Mouse (Mus musculus) heart, adult 18-20 months (tissue): ENCODE data around the gene Aunip. TPM values are rescaled to one million over a fixed set of nuclear protein-coding genes. Genes with fewer than 3 reads are reported as not detected.

Source experiments
- DNase-seq, 2 experiments: peaks; one replicate each; pipeline ENCODE4 v3.0.0; 2021 to 2022; ENCODE audit warnings: mixed read lengths in 1 of 2
- long read RNA-seq, 2 experiments: library from polyadenylated mRNA; stranded (forward); transcript quantifications; one replicate each; pipeline ENCODE4 v2.0.0; 2021
- total RNA-seq, 2 experiments: library from RNA; stranded (reverse); gene quantifications; 2 replicates each; pipeline ENCODE4 v1.2.3; 2021

Gene Aunip
- total RNA-seq, result under 1 TPM in 1 of 2 experiments, not detected in 1; 0.36 TPM
- long read RNA-seq, experiment 1, partial matches to known transcripts, result 0 of 1 reads
- long read RNA-seq, experiment 1, other reads (novel, unspliced or antisense), result 1 of 1 reads
- long read RNA-seq, experiment 2, partial matches to known transcripts, result 0 of 1 reads
- long read RNA-seq, experiment 2, other reads (novel, unspliced or antisense), result 1 of 1 reads

DNA sequence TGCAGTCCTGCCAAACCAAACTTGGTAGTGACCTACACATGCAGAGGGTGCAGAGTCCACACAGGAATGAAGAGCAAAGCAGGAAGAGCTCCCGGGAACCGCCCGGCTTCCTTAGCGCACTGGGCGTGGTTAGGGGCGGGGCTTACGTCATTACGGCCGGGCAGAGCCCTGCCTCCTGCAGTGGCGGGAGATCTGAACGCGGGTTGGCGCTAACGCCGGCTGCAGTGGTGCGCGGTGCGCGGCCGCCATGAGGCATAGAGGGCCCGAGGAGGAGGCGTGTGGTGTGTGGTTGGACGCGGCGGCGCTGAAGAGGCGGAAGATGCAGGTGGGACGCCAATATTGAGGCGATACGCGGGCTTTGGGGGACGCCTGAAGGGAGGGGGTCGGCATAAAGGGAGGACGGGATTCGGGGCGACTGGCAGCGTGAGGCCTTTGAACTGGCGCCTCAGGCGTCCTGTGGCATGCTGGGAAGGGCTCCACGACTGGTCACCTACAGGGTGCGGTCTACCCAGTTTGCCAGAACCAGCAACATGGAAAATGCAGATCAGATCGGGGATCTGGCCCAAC, at the start of gene Aunip:
Aunip (plus strand) TSS at position 155 of the 567 bp plus-strand sequence.
- DNase-seq, result peak; percentile 92

DNA sequence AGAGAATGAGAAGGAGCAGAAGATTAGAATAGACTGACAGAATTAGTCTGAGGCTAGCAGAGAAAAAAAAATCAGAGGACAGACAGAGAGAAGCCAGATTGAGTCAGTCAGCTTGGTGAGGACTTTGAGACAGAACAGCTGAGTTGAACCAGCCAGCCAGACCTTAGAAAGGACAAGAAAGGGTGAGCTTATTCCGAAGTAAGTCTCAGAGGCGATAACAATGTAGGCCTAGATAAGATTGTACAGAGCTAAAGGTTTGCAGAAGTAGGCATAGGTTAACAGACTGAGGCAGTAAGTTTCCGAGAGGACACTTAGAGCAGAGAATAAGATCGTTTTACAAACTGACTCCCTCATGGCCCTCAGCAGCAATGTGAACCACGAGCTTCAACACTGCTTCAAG, 49.5 kb upstream of the Aunip start:
- DNase-seq, result no peak

DNA sequence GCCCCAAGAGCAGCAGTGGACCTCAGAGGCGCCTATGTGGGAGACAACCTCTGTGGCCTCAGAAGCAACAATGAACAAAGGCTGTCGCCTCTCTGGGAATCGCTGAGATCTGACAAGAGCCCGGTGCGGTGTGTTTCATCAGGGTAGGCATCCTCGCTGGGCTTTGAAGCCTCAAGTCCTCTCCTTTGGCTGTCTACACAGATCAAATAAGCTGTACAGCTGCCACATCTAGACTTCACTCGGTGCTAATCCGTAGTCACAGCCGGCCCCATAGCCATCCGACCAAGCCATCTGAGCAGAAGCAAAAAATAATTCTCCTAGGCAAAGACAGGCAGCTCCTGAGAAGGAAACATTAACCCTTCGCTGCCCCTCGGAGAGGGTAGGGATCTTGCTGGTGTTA, 45.0 kb upstream of the Aunip start:
- DNase-seq, result no peak

DNA sequence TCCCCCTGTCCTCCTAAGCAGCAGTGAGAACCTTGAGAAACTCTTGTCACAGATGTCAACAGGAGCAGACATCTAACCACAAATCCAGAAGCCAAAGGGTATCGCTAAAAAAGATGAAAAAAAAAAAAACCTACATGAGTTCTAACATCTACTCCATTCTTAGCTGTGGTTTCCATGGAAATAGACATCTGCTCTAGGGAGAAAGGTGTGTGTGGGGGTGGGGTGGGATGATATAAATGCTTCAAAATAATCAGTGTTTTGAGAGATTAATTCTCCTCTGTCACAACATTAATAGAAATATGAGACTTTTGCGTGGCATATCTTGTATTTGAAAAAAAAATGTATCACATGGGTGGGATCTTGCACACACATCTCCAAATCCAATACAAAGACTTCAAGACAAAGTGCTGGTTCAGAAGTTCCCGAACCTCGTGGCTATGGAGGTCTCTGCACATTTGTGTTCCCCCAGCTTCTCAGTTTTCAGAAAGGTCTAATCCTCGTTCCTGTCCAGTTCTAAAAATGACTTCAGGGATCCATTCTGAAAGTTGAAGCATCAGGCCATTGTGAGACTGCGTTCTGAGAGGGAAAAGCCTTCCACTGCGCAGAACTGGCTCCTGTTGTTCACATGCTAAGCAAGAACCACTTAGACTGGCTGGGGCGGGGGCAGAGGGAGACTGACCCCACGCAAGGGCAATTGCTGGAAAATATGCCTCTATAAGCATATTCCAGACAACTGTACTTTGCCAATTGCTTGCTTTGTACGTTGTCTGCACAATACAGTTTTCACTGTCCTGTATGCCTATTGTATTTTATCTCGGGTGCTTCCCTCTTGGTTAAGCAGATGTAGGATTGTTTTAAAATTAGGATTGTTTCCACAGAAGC, 44.2 kb upstream of the Aunip start:
- DNase-seq, result no peak

- peak; percentile 44 to 57 for DNase-seq
Observed at GRCm38 (mm10) chr4:134467435-134468214, 43.2 kb upstream of the Aunip start.

DNA sequence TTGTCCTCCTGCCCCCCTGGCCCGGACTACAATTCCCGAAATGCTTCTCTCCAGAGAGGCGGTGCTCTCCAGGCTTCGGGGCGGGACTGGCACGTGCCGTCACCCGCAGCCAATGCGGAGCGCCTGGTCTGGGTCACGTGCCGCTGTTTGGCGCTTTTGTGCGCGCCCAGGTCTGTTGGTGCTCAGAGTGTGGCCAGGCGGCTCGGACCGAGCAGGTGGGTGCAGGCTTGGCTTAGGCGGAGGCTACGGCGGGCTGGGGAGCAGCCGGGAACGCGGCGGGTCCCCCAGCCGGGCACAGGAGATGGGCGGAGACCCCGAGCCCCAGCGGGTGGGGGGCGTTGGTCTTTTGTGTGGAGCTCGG, 42.6 kb upstream of the Aunip start, which contains the start of gene Stmn1:
Stmn1 (plus strand) TSS at position 106 of the 361 bp plus-strand sequence.
- DNase-seq, result peak; percentile 94 to 96

- DNase-seq, result peak; percentile 94 to 95
Observed at GRCm38 (mm10) chr4:134468578-134469266, 42.1 kb upstream of the Aunip start.

GRCm38 (mm10) chr4:134469341-134469796, 41.4 kb upstream of the Aunip start:
- no peak for DNase-seq

DNA sequence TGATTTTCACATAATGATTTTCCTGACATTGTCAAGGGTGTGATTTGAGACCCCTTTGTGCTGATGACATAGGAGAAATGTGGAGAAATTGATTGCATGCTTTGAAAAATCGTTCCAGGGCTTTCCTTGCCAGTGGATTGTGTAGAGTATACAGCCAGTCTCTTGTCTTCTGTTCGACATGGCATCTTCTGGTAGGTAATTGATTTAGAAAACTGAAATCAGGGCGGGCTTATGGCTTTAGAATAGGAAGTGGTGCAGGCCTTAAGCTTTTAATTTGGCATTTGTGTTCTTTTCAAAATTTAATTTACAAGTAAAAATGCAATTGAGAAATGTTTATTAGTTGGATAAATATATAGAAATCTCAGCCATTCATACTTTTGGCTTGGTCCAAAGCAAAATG, 40.8 kb upstream of the Aunip start:
- DNase-seq, result no peak

DNA sequence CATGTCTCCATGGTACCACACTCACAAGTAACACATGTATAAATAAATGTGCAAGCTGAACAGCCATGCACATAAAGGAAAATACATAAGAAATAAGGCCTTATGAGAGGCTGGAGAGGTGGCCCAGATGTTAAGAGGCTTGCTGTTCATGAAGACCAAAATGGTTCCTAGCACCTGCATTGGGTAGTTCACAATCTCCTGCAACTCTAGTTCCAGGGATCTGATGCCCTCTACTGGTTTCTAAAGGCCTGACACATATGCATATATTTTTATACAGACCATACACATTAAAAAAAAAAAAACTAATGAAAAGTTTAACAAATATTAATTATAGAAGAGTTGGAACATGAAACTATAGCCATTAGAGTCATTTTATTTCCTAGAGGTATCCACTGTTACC, 39.3 kb upstream of the Aunip start:
- DNase-seq, result no peak

- no peak for DNase-seq
Observed at GRCm38 (mm10) chr4:134473764-134474163, 37.0 kb upstream of the Aunip start.

DNA sequence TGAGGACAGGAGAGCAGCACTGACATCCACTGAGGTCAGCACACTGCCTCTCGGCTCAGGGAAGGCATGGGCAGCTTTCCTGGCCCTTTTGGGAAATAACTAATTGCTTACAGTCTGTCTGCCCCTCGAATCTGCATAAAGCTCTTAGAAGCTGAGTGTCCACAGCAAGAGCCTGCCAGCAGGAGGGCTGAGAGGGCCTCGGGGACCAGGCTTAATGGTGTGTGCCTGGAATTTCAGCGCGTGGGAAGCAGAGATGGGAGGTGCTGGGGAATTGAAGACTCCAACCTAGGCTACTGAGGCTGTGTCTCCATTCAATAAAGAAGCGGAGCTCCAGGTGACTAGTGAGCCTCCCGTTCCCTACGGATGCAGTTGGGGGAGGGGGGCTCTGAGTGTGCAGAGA, 36.6 kb upstream of the Aunip start:
- no peak for DNase-seq

- no peak for DNase-seq
Observed at GRCm38 (mm10) chr4:134476899-134477298, 33.9 kb upstream of the Aunip start.

DNA sequence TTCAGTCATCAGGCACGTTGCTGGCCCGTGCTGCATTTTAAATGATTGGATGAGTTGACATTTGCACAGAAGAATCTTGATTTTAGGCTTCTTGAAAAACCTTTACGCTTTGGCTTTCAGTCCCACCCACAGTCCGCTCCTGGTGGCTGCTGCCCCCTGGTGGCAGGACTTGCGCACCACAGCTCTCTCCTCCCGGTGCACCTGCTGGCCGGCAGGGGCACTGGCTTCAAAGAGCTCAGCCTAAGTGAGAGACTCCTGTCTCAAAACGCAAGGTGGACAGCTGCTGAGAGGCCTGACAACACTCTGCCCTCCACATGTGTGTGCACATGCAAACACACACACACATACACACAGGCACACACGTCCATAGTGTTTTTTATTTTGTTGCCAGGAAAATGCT, 32.8 kb upstream of the Aunip start:
- peak; percentile 86 to 96 for DNase-seq

- peak; percentile 22 to 55 for DNase-seq
Observed at GRCm38 (mm10) chr4:134479839-134480238, 31.0 kb upstream of the Aunip start.

DNA sequence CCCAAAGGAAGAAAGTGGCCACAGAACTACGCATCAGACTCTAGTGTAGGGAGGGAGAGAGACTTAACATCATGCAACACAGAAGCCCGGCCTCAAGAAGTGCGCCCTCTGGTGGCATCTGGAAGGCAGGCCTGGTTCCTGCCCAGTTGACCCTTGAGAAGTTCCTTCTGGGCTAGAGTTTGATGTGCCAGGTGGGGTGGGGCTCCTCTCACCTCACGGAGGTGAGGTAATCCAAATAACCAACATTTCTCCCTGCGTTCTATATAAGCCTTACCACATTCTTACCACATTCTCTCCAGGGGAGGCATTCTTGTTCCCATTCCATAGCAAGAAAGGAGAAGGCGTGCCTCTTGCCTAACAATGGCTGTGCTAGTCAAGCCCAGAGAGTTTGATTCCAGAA, 29.9 kb upstream of the Aunip start:
- peak; percentile 65 to 86 for DNase-seq

GRCm38 (mm10) chr4:134481270-134481669, 29.5 kb upstream of the Aunip start:
- no peak for DNase-seq

GRCm38 (mm10) chr4:134482442-134482841, 28.4 kb upstream of the Aunip start:
- DNase-seq, result no peak

DNA sequence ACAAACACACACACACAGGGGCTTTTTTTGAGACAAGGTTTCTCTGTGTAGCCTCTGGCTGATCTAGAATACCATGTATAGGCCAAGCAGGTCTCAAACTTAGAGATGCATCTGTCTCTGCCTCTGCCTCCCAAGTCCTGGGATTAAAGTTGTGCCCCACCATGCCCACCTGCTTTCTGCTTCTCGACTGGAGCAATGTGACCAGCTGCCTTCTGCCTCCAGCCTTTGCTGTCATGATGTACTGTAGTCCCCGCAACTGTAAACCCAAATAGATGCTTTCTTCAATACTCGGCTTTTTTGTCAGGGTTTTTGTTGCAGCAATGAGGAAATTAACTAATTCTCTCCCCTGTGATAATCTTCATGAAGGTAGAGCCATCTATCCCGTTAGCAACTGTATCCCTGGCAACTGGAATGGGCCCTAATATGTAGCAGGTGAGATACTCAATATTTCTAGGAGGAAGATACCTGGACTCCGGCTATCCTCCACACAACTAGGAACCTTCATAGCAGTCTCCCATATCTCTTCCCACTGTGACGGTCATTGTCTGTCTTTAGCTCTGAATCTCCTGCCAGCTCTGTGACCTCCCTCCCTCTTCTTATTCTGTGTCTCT, 27.6 kb upstream of the Aunip start:
- DNase-seq, result no peak

DNA sequence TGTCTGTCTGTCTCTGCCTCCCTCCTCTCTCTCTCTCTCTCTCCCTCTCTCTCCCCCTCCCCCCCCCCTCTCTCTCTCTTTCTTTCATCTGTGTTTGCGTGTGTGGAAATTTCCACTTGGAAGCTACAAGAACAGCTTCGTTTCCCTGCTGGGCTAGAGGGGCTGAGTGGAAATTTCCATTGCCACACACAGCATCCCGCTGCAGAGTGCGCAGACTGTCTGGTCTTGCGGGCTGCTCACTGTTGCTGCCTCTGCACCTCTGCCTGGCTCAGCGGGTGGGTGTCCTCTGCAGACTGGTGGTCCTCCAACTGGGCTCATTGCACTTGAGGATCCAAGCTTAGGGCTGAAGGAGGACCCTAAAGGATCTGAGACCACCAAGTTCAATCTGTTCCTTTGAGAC, 27.1 kb upstream of the Aunip start:
- DNase-seq, result no peak

DNA sequence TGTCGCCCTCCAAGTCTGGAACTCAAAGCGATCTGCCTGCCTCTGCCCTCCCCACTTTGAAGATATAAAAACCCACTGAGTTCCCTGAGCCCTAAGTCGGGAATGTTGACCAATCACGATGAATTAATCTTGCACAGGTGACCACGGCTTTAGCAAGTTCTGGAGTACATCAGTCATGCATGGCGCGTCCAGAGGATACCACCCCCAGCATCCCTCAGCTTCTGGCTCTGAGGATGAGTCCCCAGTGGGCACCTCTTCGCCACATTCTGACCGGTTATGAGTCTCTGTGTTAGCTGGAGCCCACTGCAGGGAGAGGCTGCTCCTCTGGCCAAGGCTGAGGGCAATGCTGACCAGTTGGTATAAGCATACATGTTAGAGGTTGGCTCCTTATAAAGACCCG, 26.6 kb upstream of the Aunip start:
- no peak for DNase-seq
